In the genomic region with DNA sequence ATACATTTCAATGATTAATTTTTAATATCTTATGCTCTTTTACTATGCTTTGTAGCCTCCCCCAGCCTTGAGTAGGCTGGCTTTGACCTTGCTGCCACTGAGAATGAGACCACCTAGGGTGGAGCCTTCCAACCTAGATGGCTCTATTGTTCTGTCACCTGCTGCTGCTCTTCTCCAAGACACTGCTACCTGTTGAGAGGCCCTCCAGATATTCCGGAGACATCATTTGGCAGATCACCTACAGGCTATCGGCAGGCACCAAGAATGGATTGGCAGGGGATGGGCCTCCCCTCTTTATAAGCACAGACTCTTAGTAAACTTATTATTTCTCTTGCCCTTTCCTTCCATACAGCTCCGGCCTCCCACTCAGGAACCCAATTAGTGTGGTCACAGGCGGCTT, we compare ENCODE assay signal across 4 mouse cellular contexts. TPM values are rescaled to one million over a fixed set of nuclear protein-coding genes. Genes with fewer than 3 reads are reported as not detected.
DNase-seq lines count a peak whose midpoint lies in the region; TF ChIP-seq lines count a peak whose summit lies in the region.
"Not testable (repeated sequence)": the region's sequence is repeated elsewhere in the genome, so short reads cannot be mapped to it uniquely, and the experiment has no call there.

No protein-coding gene starts in this region.

- TF ChIP-seq CTCF in ES-Bruce4 (IDR thresholded peaks at IDR 0.05; ENCODE audit: low read depth, low read length): not testable (repeated sequence)

- not testable (repeated sequence) for H3K9ac ChIP-seq in ES-Bruce4 (ENCODE audit: low read depth, poor library complexity, severe bottlenecking)

- TF ChIP-seq EP300 in ES-Bruce4 (IDR thresholded peaks at IDR 0.05; ENCODE audit: insufficient read depth, low read depth, low read length): peak; percentile 65

- H3K27ac ChIP-seq in ES-Bruce4 (ENCODE audit: insufficient read depth, low read length): not testable (repeated sequence)

- not testable (repeated sequence) for TF ChIP-seq POLR2A in ES-Bruce4 (IDR thresholded peaks at IDR 0.05; ENCODE audit: insufficient read depth, low read length)

- H3K27me3 ChIP-seq in ES-Bruce4 (ENCODE audit: control insufficient read depth, insufficient read depth, low read length, poor library complexity, severe bottlenecking): not testable (repeated sequence)

- H3K4me3 ChIP-seq in ES-Bruce4 (ENCODE audit: low read depth, low read length): not testable (repeated sequence)

- H3K36me3 ChIP-seq in ES-Bruce4 (ENCODE audit: control insufficient read depth, insufficient read depth, low read length, poor library complexity, severe bottlenecking): not testable (repeated sequence)

- H3K4me1 ChIP-seq in ES-Bruce4 (ENCODE audit: control insufficient read depth, insufficient read depth, low read length): not testable (repeated sequence)

- peak; percentile 41 for DNase-seq in ES-CJ7 (ENCODE audit: low read depth, low spot score)
- DNase-seq in R1 (ENCODE audit: low read depth, low spot score): peak; percentile 60
- DNase-seq in ZHBTc4 (ENCODE audit: low read depth, low spot score): peak; percentile 23

- H3K9me3 ChIP-seq in ES-Bruce4 (replicated peaks; ENCODE audit: control insufficient read depth, insufficient read depth, low read length, poor library complexity, severe bottlenecking): not testable (repeated sequence)

RNA-seq across cellular contexts. Expression of gene Etaa1, which starts 52.7 kb away (rescaled TPM):
- polyA plus RNA-seq in ES-Bruce4 (2011; ENCODE audit: insufficient read depth, insufficient read length, low read depth, missing spikeins): 27.9 and 28.3 TPM in 2 replicates
